Mouse (Mus musculus) bone marrow macrophage, adult 2 months (primary cell): ENCODE measurements around the gene Oxct2a.

ENCODE experiments used
- CTCF ChIP-seq: IDR thresholded peaks from 2 replicates; pipeline ENCODE4 v1.5.1; 2012; ENCODE audit warnings: low read depth, mild to moderate bottlenecking, low read length, moderate library complexity
- POLR2A ChIP-seq: IDR thresholded peaks from 2 replicates; pipeline ENCODE4 v1.6.1; 2012; ENCODE audit warnings: mild to moderate bottlenecking, low read depth, low read length, borderline replicate concordance

- TF ChIP-seq CTCF (no peak), POLR2A (no peak)
These were observed 18.7 kb upstream of the Oxct2a start for GRCm38 (mm10) chr4:123342091-123342641.
